Mouse (Mus musculus): ENCODE measurements around the gene Cfl1. TPM values are rescaled to one million over a fixed set of nuclear protein-coding genes. Genes with fewer than 3 reads are reported as not detected.

Gene Cfl1
- total and polyA plus RNA-seq, 2 experiments from 2014 or later: 1,672 to 3,482 TPM

DNA sequence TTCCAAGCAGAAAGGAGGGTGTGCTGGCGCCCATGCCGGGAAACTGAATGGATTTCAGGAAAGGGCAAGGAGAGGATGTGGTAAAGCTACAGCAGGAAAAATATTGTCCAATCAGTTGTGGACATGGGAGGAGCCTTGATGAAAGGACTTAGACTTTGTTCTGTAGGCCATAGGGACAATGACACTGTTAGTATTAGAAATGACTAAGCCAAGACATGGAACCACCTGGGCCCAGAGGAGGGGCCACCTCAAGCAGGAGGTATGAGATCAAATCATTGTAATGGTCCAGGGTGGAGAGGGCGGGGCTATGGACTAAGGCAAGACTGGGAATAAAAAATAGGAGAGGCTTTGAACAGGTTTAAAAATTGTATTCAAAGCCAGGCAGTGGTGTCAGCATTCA lies 28.5 kb downstream of the Cfl1 start:
- no peak overlapping the region for H3K4me2 ChIP-seq (ENCODE audit: low read depth, low read length, poor library complexity, severe bottlenecking)
- H3K36me3 ChIP-seq (ENCODE audit: insufficient read depth, low read length): no peaks in the 10 kb centered on the region
- H3K27ac ChIP-seq (ENCODE audit: low read depth, low read length): no peak overlapping the region
- H3K27me3 ChIP-seq (ENCODE audit: insufficient read depth, low read length): no peaks in the 10 kb centered on the region
- H3K9ac ChIP-seq (replicated peaks; ENCODE audit: low read length, poor library complexity, severe bottlenecking): no peak overlapping the region
- no peak for DNase-seq (ENCODE audit: low spot score)
- no peak for TF ChIP-seq CTCF (IDR thresholded peaks at IDR 0.05)
- no peaks in the 10 kb centered on the region for H3K4me1 ChIP-seq (ENCODE audit: insufficient read depth, low read length)
- no peak overlapping the region for H3K4me3 ChIP-seq (ENCODE audit: low read depth, low read length)
- WGBS: 85% methylated on average over 3 of the region's 3 CpGs
- no peaks in the 10 kb centered on the region for H3K9me3 ChIP-seq (ENCODE audit: low read length)
- no peak for ATAC-seq (ENCODE audit: low FRiP score)

DNA sequence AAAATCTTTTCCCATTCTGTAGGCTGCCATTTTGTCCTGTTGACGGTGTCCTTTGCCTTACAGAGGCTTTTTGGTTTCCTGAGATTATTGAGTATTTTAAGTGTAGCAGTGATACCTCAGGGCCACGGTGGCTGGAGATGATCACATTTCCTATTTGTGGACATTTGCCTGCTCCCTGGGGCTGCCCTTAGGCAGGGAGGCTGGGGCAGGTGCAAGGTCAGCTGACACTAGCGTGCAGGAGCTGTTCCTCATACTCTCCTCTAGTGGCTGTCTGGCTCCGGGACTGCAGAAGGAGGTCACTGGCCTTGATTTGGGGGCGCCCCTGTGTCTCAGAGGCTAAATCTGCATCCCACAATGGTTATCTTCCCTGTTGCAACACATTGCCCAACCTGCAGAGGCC lies 34.9 kb downstream of the Cfl1 start:
- WGBS: 69% methylated on average over 5 of the region's 5 CpGs
- DNase-seq (ENCODE audit: low spot score) (no peak), ATAC-seq (ENCODE audit: low FRiP score) (no peak)
- H3K36me3 ChIP-seq (ENCODE audit: insufficient read depth, low read length): no peaks in the 10 kb centered on the region
- no peak overlapping the region for H3K4me3 ChIP-seq (ENCODE audit: low read depth, low read length)
- no peak for TF ChIP-seq CTCF (IDR thresholded peaks at IDR 0.05)
- H3K4me1 ChIP-seq (ENCODE audit: insufficient read depth, low read length): 0 out of 2 replicates have a peak, but pooled peaks cover 4% of the 10 kb centered on the region
- H3K4me2 ChIP-seq (ENCODE audit: low read depth, low read length, poor library complexity, severe bottlenecking): no peak overlapping the region
- no peak overlapping the region for H3K9ac ChIP-seq (replicated peaks; ENCODE audit: low read length, poor library complexity, severe bottlenecking)
- no peaks in the 10 kb centered on the region for H3K27me3 ChIP-seq (ENCODE audit: insufficient read depth, low read length)
- no peaks in the 10 kb centered on the region for H3K9me3 ChIP-seq (ENCODE audit: low read length)
- no peak overlapping the region for H3K27ac ChIP-seq (ENCODE audit: low read depth, low read length)

GRCm38 (mm10) chr19:5529325-5530137 lies 39.3 kb downstream of the Cfl1 start:
- no peak overlapping the region for H3K9ac ChIP-seq (replicated peaks; ENCODE audit: low read length, poor library complexity, severe bottlenecking)
- peak; percentile 94 for TF ChIP-seq CTCF (IDR thresholded peaks at IDR 0.05)
- peak; percentile 82 for ATAC-seq (ENCODE audit: low FRiP score)
- no peaks in the 10 kb centered on the region for H3K27me3 ChIP-seq (ENCODE audit: insufficient read depth, low read length)
- no peak overlapping the region for H3K27ac ChIP-seq (ENCODE audit: low read depth, low read length)
- DNase-seq (ENCODE audit: low spot score): peak; percentile 89
- no peak overlapping the region for H3K4me3 ChIP-seq (ENCODE audit: low read depth, low read length)
- H3K9me3 ChIP-seq (ENCODE audit: low read length): no peaks in the 10 kb centered on the region
- 6% methylated on average over 20 of the region's 20 CpGs for WGBS
- H3K4me2 ChIP-seq (ENCODE audit: low read depth, low read length, poor library complexity, severe bottlenecking): peak overlapping the region; percentile 33
- 0 out of 2 replicates have a peak, but pooled peaks cover 4% of the 10 kb centered on the region for H3K4me1 ChIP-seq (ENCODE audit: insufficient read depth, low read length)
- no peaks in the 10 kb centered on the region for H3K36me3 ChIP-seq (ENCODE audit: insufficient read depth, low read length)

DNA sequence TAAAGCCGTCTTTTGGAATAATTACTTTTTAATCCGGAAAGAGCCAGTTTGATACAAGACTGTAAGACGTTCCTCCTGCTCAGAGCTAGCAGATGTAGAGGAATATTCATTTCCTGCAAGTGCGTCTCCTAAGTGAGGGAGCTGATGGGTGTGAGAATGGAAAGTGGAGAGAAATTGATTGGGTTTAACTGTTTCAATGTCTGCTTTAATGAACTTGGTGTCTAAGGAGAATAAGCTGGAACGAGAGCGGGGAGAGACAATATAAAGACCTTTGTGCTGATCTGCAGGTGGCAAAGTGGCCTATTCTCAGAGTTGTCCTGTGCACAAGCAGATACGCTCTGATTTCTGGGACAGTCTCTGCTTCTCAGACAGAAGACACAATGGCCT lies 39.9 kb downstream of the Cfl1 start:
- Histone ChIP-seq H3K36me3 (ENCODE audit: insufficient read depth, low read length) (no peaks in the 10 kb centered on the region), H3K9me3 (ENCODE audit: low read length) (no peaks in the 10 kb centered on the region), H3K27me3 (ENCODE audit: insufficient read depth, low read length) (no peaks in the 10 kb centered on the region), H3K4me3 (ENCODE audit: low read depth, low read length) (no peak overlapping the region), H3K27ac (ENCODE audit: low read depth, low read length) (no peak overlapping the region), H3K9ac (replicated peaks; ENCODE audit: low read length, poor library complexity, severe bottlenecking) (0 out of 2 replicates have a peak overlapping the region, but pooled peaks have one; percentile 1), H3K4me1 (ENCODE audit: insufficient read depth, low read length) (0 out of 2 replicates have a peak, but pooled peaks cover 4% of the 10 kb centered on the region), H3K4me2 (ENCODE audit: low read depth, low read length, poor library complexity, severe bottlenecking) (no peak overlapping the region)
- ATAC-seq (ENCODE audit: low FRiP score) (no peak; the same call in 1 of the 2 replicates), DNase-seq (ENCODE audit: low spot score) (no peak)
- TF ChIP-seq CTCF (IDR thresholded peaks at IDR 0.05): no peak
- WGBS: 17% methylated on average over 7 of the region's 7 CpGs

DNA sequence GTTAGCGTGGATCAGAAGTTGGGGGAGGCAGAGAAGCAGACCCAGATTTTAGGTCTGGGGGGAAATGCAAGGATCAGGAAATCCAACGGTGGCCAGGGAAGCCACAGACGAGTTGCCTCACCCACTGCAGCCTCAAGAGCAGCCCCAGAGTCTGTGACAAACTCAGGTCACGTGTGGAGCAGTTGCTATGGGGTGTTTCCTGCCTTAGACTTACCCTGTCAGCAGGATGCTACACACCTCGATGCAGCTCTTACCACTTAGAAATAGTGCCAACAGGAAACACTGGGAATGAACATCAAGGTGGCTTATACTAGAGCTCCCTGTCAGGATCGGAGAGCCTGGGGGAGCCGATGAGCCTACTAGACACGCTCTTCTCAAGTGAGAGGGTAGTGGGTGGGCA lies 42.3 kb downstream of the Cfl1 start:
- H3K4me3 ChIP-seq (ENCODE audit: low read depth, low read length): no peak overlapping the region
- no peak for ATAC-seq (ENCODE audit: low FRiP score)
- no peak overlapping the region for H3K27ac ChIP-seq (ENCODE audit: low read depth, low read length)
- no peak for TF ChIP-seq CTCF (IDR thresholded peaks at IDR 0.05)
- 71% methylated on average over 8 of the region's 8 CpGs for WGBS
- DNase-seq (ENCODE audit: low spot score): no peak
- H3K9ac ChIP-seq (replicated peaks; ENCODE audit: low read length, poor library complexity, severe bottlenecking): no peak overlapping the region
- no peak overlapping the region for H3K4me2 ChIP-seq (ENCODE audit: low read depth, low read length, poor library complexity, severe bottlenecking)
- H3K9me3 ChIP-seq (ENCODE audit: low read length): no peaks in the 10 kb centered on the region
- no peaks in the 10 kb centered on the region for H3K36me3 ChIP-seq (ENCODE audit: insufficient read depth, low read length)
- no peaks in the 10 kb centered on the region for H3K27me3 ChIP-seq (ENCODE audit: insufficient read depth, low read length)
- 0 out of 2 replicates have a peak, but pooled peaks cover 4% of the 10 kb centered on the region for H3K4me1 ChIP-seq (ENCODE audit: insufficient read depth, low read length)

DNA sequence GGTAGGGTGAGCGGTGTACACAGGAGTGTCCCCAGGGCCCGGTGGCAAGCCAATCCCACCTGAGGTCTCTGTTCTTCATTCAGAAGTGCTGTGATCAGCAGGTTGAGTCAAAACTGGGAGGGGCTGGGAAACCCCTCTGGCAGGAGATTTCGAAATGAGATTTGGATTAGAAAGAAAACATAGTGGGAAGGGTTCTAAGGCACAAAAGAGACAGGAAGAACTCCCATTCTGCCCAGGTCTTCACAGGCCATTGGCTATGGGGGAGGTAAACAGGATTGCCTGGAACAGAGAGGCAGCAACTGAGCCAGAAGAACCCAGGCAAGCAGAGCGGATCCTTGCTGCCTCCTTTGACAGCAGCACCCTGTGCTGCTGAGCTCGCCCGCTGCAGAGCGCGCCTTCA lies 48.5 kb downstream of the Cfl1 start:
- no peaks in the 10 kb centered on the region for H3K4me1 ChIP-seq (ENCODE audit: insufficient read depth, low read length)
- no peak overlapping the region for H3K4me2 ChIP-seq (ENCODE audit: low read depth, low read length, poor library complexity, severe bottlenecking)
- no peaks in the 10 kb centered on the region for H3K36me3 ChIP-seq (ENCODE audit: insufficient read depth, low read length)
- H3K4me3 ChIP-seq (ENCODE audit: low read depth, low read length): no peak overlapping the region
- H3K27ac ChIP-seq (ENCODE audit: low read depth, low read length): no peak overlapping the region
- no peaks in the 10 kb centered on the region for H3K27me3 ChIP-seq (ENCODE audit: insufficient read depth, low read length)
- TF ChIP-seq CTCF (IDR thresholded peaks at IDR 0.05): no peak
- no peaks in the 10 kb centered on the region for H3K9me3 ChIP-seq (ENCODE audit: low read length)
- no peak for ATAC-seq (ENCODE audit: low FRiP score)
- no peak overlapping the region for H3K9ac ChIP-seq (replicated peaks; ENCODE audit: low read length, poor library complexity, severe bottlenecking)
- DNase-seq (ENCODE audit: low spot score): no peak
- 64% methylated on average over 8 of the region's 8 CpGs for WGBS
